Mouse (Mus musculus): ENCODE data around the gene Tamm41. TPM values are rescaled to one million over a fixed set of nuclear protein-coding genes. Genes with fewer than 3 reads are reported as not detected.

Gene Tamm41
- polyA plus RNA-seq, 1 experiment from 2014 or later = 17.5 TPM

DNA sequence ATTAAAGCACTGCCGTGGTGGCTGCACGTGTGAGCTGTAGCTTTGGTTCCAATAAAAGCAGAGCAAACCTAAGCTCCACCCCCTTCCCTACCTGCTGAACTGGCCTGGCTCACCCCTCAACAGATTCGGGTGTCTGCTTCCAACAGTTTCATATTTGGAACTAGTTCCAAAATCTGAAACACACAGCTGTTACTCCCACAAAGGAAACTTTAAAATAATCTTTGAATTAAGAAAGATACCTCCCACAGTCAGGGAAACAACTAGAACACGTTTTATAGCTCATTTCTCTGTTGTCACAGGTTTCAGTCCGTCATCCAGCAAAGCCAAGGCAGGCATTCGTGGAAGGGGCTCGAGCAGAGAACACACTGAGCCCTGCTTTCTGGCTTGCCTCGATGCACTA lies 44.0 kb downstream of the Tamm41 start:
- Histone ChIP-seq H3K36me3 (ENCODE audit: control insufficient read depth, insufficient read depth) (no peaks in the 10 kb centered on the region), H3K4me1 (ENCODE audit: control insufficient read depth, low read depth, low read length) (no peaks in the 10 kb centered on the region), H3K27me3 (ENCODE audit: control insufficient read depth, insufficient read depth, low read depth, low read length) (no peaks in the 10 kb centered on the region), H3K9me3 (replicated peaks; ENCODE audit: control insufficient read depth, low read length) (no peaks in the 10 kb centered on the region), H3K4me3 (ENCODE audit: low read depth, low read length) (no peak overlapping the region), H3K27ac (ENCODE audit: low read length) (no peak overlapping the region), H3K9ac (ENCODE audit: low read depth, low read length) (no peak overlapping the region), H3K4me2 (ENCODE audit: low read depth, low read length) (no peak overlapping the region)
- no peak for ATAC-seq (ENCODE audit: low read depth)
- WGBS (ENCODE audit: insufficient replicate concordance) = 66% methylated on average over 8 of the region's 8 CpGs

DNA sequence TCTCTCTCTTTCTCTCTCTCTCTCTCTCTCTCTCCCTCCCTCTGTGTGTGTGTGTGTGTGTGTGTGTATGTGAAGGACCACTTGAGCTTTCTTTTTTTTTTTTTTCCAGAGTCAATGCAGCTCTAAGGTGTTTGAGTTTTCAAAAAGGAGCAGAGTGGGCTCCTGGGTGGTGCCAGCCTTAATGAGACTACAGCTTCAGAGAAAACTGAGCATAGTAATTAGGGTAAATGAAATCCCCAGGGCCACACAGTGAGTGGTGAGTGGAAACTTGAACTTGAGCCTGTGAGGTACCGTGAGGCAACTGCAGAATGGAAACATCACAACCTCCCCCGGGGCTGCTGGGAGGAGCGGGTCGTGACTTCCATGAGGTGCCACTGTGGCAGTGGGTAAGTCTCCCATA lies 45.8 kb downstream of the Tamm41 start:
- Histone ChIP-seq H3K9ac (ENCODE audit: low read depth, low read length) (no peak overlapping the region), H3K9me3 (replicated peaks; ENCODE audit: control insufficient read depth, low read length) (no peaks in the 10 kb centered on the region), H3K4me1 (ENCODE audit: control insufficient read depth, low read depth, low read length) (no peaks in the 10 kb centered on the region), H3K27ac (ENCODE audit: low read length) (no peak overlapping the region), H3K4me3 (ENCODE audit: low read depth, low read length) (no peak overlapping the region), H3K4me2 (ENCODE audit: low read depth, low read length) (no peak overlapping the region), H3K36me3 (ENCODE audit: control insufficient read depth, insufficient read depth) (no peaks in the 10 kb centered on the region), H3K27me3 (ENCODE audit: control insufficient read depth, insufficient read depth, low read depth, low read length) (no peaks in the 10 kb centered on the region)
- no peak for ATAC-seq (ENCODE audit: low read depth)
- 75% methylated on average over 4 of the region's 4 CpGs for whole genome bisulfite sequencing (ENCODE audit: insufficient replicate concordance)

DNA sequence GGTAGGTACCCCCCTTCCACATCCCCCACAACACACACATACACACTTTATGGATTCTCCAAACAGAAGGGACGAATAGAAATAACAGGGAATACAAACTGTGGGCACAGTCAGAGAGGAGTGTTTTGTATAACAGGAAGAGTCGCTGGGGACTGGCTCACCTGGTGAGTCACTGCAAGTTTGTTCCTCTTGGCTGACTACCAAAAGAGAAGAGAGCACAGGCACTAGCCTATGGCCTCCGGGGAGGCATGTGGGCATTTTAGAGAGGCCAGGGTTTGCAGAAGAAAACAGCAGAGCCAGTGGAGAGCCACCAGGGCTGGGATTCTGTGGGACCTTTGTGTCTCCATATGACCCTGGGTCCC lies 49.1 kb downstream of the Tamm41 start:
- H3K4me3 ChIP-seq (ENCODE audit: low read depth, low read length) = no peak overlapping the region
- H3K36me3 ChIP-seq (ENCODE audit: control insufficient read depth, insufficient read depth) = no peaks in the 10 kb centered on the region
- no peak for ATAC-seq (ENCODE audit: low read depth)
- no peaks in the 10 kb centered on the region for H3K9me3 ChIP-seq (replicated peaks; ENCODE audit: control insufficient read depth, low read length)
- 38% methylated on average over 3 of the region's 3 CpGs for WGBS (ENCODE audit: insufficient replicate concordance)
- no peaks in the 10 kb centered on the region for H3K4me1 ChIP-seq (ENCODE audit: control insufficient read depth, low read depth, low read length)
- H3K9ac ChIP-seq (ENCODE audit: low read depth, low read length) = no peak overlapping the region
- no peaks in the 10 kb centered on the region for H3K27me3 ChIP-seq (ENCODE audit: control insufficient read depth, insufficient read depth, low read depth, low read length)
- H3K4me2 ChIP-seq (ENCODE audit: low read depth, low read length) = no peak overlapping the region
- no peak overlapping the region for H3K27ac ChIP-seq (ENCODE audit: low read length)

DNA sequence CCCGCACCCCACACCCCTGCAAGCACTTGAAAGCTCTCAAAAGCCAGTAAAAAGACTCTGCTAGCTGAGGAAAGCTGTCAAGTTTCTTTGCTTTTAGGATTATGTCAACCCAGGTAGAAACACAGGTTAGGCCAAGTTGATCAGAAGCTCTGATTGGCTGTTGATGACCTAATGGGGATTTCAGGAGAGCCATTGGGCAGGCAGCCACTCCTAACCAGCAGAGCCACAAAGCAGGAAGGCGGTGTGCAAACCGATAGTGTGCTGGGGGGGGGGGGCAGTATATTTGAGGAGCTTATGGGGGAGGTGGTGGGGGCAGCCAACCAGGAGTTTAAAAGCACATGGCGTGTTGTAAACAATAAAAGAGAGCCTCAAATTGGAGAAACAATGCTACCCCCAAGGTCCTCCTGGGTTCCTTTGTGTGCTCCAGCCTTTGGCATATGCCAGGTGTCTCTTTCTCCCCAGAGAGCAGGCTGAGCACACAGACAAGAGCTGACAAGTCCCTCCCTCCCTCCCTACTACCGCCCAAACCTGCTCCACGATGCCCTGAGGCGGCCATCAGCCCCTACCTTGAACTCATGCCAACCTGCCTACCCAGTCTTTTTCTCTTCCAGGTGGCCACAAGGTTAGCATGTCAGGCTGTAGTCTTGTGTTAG lies 49.6 kb downstream of the Tamm41 start:
- Histone ChIP-seq H3K4me1 (ENCODE audit: control insufficient read depth, low read depth, low read length) (no peaks in the 10 kb centered on the region), H3K27me3 (ENCODE audit: control insufficient read depth, insufficient read depth, low read depth, low read length) (no peaks in the 10 kb centered on the region), H3K4me2 (ENCODE audit: low read depth, low read length) (no peak overlapping the region), H3K36me3 (ENCODE audit: control insufficient read depth, insufficient read depth) (no peaks in the 10 kb centered on the region), H3K27ac (ENCODE audit: low read length) (no peak overlapping the region), H3K9me3 (replicated peaks; ENCODE audit: control insufficient read depth, low read length) (no peaks in the 10 kb centered on the region), H3K4me3 (ENCODE audit: low read depth, low read length) (no peak overlapping the region), H3K9ac (ENCODE audit: low read depth, low read length) (no peak overlapping the region)
- ATAC-seq (ENCODE audit: low read depth) = no peak
- WGBS (ENCODE audit: insufficient replicate concordance) = 57% methylated on average over 7 of the region's 7 CpGs

DNA sequence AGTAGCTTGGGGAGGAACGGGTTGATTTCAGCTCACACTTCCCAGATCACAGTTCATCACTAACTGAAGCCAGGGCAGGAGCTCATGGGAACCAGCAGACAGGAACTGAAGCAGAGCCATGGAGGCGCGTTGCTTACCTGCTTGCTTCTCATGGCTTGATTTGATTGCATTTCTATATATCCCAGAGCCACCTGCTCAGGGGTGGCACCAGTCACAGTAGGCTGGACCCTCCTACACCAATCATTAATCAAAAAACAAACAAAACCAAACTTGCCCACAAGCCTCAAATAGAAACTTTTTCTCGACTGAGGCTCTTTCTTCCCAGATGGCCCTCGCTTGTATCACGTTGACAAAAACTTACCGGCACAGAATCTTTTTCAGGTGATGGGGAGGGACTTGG lies 55.0 kb downstream of the Tamm41 start:
- no peak for ATAC-seq (ENCODE audit: low read depth)
- no peak overlapping the region for H3K4me2 ChIP-seq (ENCODE audit: low read depth, low read length)
- H3K27ac ChIP-seq (ENCODE audit: low read length) = no peak overlapping the region
- H3K9ac ChIP-seq (ENCODE audit: low read depth, low read length) = no peak overlapping the region
- no peaks in the 10 kb centered on the region for H3K4me1 ChIP-seq (ENCODE audit: control insufficient read depth, low read depth, low read length)
- no peaks in the 10 kb centered on the region for H3K27me3 ChIP-seq (ENCODE audit: control insufficient read depth, insufficient read depth, low read depth, low read length)
- no peak overlapping the region for H3K4me3 ChIP-seq (ENCODE audit: low read depth, low read length)
- 52% methylated on average over 7 of the region's 7 CpGs for WGBS (ENCODE audit: insufficient replicate concordance)
- H3K36me3 ChIP-seq (ENCODE audit: control insufficient read depth, insufficient read depth) = no peaks in the 10 kb centered on the region
- no peaks in the 10 kb centered on the region for H3K9me3 ChIP-seq (replicated peaks; ENCODE audit: control insufficient read depth, low read length)

DNA sequence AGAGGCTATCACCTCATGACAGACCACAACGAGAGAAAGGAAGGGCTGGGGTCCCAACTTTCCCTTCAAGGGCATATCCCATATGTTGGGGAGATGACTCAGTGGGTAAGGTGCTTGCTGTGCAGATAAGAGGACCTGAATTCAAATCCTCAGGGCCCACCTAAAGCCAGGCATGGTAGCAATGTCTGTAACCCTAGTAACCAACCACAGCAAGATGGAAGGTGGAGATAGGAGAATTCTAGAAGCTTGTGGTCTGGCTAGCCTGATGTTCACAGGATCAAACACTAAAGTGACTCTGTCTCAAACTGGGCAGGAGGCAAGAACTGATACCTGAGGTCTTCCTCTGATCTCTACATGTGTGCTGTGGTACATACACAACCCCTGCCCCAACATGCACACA lies 58.0 kb downstream of the Tamm41 start:
- H3K9me3 ChIP-seq (replicated peaks; ENCODE audit: control insufficient read depth, low read length) = no peaks in the 10 kb centered on the region
- no peak for ATAC-seq (ENCODE audit: low read depth)
- H3K36me3 ChIP-seq (ENCODE audit: control insufficient read depth, insufficient read depth) = no peaks in the 10 kb centered on the region
- H3K27ac ChIP-seq (ENCODE audit: low read length) = no peak overlapping the region
- no peak overlapping the region for H3K4me3 ChIP-seq (ENCODE audit: low read depth, low read length)
- no peaks in the 10 kb centered on the region for H3K4me1 ChIP-seq (ENCODE audit: control insufficient read depth, low read depth, low read length)
- H3K4me2 ChIP-seq (ENCODE audit: low read depth, low read length) = no peak overlapping the region
- no peak overlapping the region for H3K9ac ChIP-seq (ENCODE audit: low read depth, low read length)
- WGBS (ENCODE audit: insufficient replicate concordance) = 12% methylated on average over 1 of the region's 1 CpGs
- H3K27me3 ChIP-seq (ENCODE audit: control insufficient read depth, insufficient read depth, low read depth, low read length) = no peaks in the 10 kb centered on the region

DNA sequence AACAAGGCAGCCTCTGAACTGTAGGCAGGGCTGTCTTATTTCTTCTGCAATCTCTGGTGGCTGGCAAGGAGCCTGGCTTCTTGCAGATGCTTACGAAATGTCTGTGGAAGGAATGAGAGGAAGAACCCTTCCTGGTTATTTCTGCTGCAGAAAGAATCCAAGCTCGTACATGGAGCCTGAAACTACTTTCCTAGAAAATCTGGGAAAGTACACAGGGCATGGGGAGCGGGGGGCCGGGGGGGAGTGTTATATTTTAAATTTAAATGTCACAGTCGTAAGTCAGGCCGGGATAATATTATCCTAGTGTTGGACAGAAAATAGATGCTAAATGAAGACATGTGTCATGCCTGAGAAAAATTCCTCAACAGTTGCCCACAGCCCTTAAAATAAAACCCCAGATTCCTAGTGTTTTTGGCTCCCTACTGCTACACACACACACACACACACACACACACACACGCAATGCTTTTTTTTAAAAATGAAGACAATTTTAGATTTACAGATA lies 60.7 kb downstream of the Tamm41 start:
- 55% methylated on average over 7 of the region's 7 CpGs for WGBS (ENCODE audit: insufficient replicate concordance)
- no peak overlapping the region for H3K4me3 ChIP-seq (ENCODE audit: low read depth, low read length)
- no peak overlapping the region for H3K27ac ChIP-seq (ENCODE audit: low read length)
- H3K4me1 ChIP-seq (ENCODE audit: control insufficient read depth, low read depth, low read length) = no peaks in the 10 kb centered on the region
- no peak overlapping the region for H3K9ac ChIP-seq (ENCODE audit: low read depth, low read length)
- no peak for ATAC-seq (ENCODE audit: low read depth)
- no peaks in the 10 kb centered on the region for H3K9me3 ChIP-seq (replicated peaks; ENCODE audit: control insufficient read depth, low read length)
- H3K4me2 ChIP-seq (ENCODE audit: low read depth, low read length) = no peak overlapping the region
- H3K36me3 ChIP-seq (ENCODE audit: control insufficient read depth, insufficient read depth) = no peaks in the 10 kb centered on the region
- no peaks in the 10 kb centered on the region for H3K27me3 ChIP-seq (ENCODE audit: control insufficient read depth, insufficient read depth, low read depth, low read length)

DNA sequence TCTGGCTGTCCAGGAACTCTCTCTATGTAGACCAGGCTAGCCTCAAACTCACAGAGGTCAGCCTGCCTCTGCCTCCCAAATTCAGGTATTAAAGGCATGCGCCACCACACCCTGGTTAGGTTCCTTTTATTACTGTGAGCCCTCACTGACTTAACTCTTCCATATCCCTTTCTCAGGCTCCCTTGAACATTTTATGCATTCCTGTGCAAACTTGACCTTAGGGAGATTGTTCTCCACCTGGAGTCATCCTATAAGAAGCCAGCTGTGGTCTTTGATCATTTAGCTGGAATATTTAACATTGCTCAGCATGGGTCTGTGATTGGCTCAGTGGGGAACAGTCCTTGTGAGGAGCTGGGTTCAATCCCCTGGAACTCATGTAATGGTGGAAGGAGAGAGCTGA lies 63.3 kb downstream of the Tamm41 start:
- H3K9me3 ChIP-seq (replicated peaks; ENCODE audit: control insufficient read depth, low read length) = no peaks in the 10 kb centered on the region
- H3K27ac ChIP-seq (ENCODE audit: low read length) = no peak overlapping the region
- peaks cover 2% of the 10 kb centered on the region; the same call in 1 of the 2 replicates for H3K4me1 ChIP-seq (ENCODE audit: control insufficient read depth, low read depth, low read length)
- H3K4me2 ChIP-seq (ENCODE audit: low read depth, low read length) = no peak overlapping the region
- H3K27me3 ChIP-seq (ENCODE audit: control insufficient read depth, insufficient read depth, low read depth, low read length) = peaks cover 15% of the 10 kb centered on the region
- ATAC-seq (ENCODE audit: low read depth) = no peak
- WGBS (ENCODE audit: insufficient replicate concordance) = 65% methylated on average over 1 of the region's 1 CpGs
- no peak overlapping the region for H3K4me3 ChIP-seq (ENCODE audit: low read depth, low read length)
- H3K36me3 ChIP-seq (ENCODE audit: control insufficient read depth, insufficient read depth) = no peaks in the 10 kb centered on the region
- H3K9ac ChIP-seq (ENCODE audit: low read depth, low read length) = no peak overlapping the region

DNA sequence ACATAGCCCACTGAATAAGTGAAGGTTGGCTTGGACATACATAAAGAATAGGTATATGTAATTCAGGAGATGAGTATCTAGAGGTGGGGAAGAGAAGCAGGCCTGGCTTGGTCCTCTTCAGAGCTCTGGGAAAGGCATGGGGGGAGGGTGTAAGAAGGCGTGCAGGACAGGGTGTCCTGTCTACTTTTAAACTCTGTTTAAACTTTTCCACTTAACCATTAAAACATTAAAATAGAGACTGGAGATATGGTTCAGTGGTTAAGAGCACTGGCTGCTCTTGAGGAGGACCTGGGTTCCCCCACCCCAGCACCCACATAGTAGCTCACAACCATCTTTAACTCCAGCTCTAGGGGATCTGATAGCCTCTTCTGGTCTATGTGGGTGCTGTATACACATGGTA lies 64.7 kb downstream of the Tamm41 start:
- peaks cover 28% of the 10 kb centered on the region for H3K27me3 ChIP-seq (ENCODE audit: control insufficient read depth, insufficient read depth, low read depth, low read length)
- no peak overlapping the region for H3K4me2 ChIP-seq (ENCODE audit: low read depth, low read length)
- H3K36me3 ChIP-seq (ENCODE audit: control insufficient read depth, insufficient read depth) = no peaks in the 10 kb centered on the region
- peaks cover 7% of the 10 kb centered on the region; the same call in 1 of the 2 replicates for H3K4me1 ChIP-seq (ENCODE audit: control insufficient read depth, low read depth, low read length)
- no peak overlapping the region for H3K4me3 ChIP-seq (ENCODE audit: low read depth, low read length)
- no peak overlapping the region for H3K9ac ChIP-seq (ENCODE audit: low read depth, low read length)
- H3K9me3 ChIP-seq (replicated peaks; ENCODE audit: control insufficient read depth, low read length) = no peaks in the 10 kb centered on the region
- H3K27ac ChIP-seq (ENCODE audit: low read length) = no peak overlapping the region
- WGBS (ENCODE audit: insufficient replicate concordance) = 71% methylated on average over 1 of the region's 1 CpGs
- ATAC-seq (ENCODE audit: low read depth) = no peak

All from liver, embryonic 16.5 days (tissue).